Mouse (Mus musculus) heart, postnatal 25 days (tissue): ENCODE data around the gene Tfcp2l1. TPM values are rescaled to one million over a fixed set of nuclear protein-coding genes. Genes with fewer than 3 reads are reported as not detected.

ENCODE experiments used
- DNase-seq: peaks from one replicate; pipeline ENCODE4 v3.0.0; 2022; ENCODE audit warnings: low spot score
- intact Hi-C: fragments of 180-260 bp; cut with DNase I; formaldehyde crosslinking; loops from one replicate; pipeline ENCODE4 v1.15.1; 2025
- total RNA-seq, 2 experiments: library from RNA; stranded (reverse); gene quantifications; 2 replicates each; pipeline ENCODE4 v1.2.3; 2021

Gene Tfcp2l1
- total RNA-seq, 2 experiments from 2014 or later, result 0.39 to 0.78 TPM

- intact Hi-C loops, result no loop called here
Observed at GRCm38 (mm10) chr1:118649933-118650770, 22.4 kb downstream of the Tfcp2l1 start.

GRCm38 (mm10) chr1:118650771-118651080 is 23.0 kb downstream of the Tfcp2l1 start:
- DNase-seq, result no peak
- intact Hi-C loops, result no loop called here

More at GRCm38 (mm10) chr1:118649933-118650770, 22.4 kb downstream of the Tfcp2l1 start:
- DNase-seq, result no peak

GRCm38 (mm10) chr1:118658716-118659115 is 31.0 kb downstream of the Tfcp2l1 start:
- no peak for DNase-seq
- intact Hi-C loops, result no loop called here

- no peak for DNase-seq
- intact Hi-C loops, result no loop called here
Observed at GRCm38 (mm10) chr1:118660880-118661465, 33.2 kb downstream of the Tfcp2l1 start.

- intact Hi-C loops, result no loop called here
- DNase-seq, result no peak
Observed at GRCm38 (mm10) chr1:118663062-118663461, 35.3 kb downstream of the Tfcp2l1 start.

- no peak for DNase-seq
- intact Hi-C loops, result no loop called here
Observed at GRCm38 (mm10) chr1:118667536-118667935, 39.8 kb downstream of the Tfcp2l1 start.

GRCm38 (mm10) chr1:118672196-118672595 is 44.5 kb downstream of the Tfcp2l1 start:
- intact Hi-C loops, result no loop called here
- DNase-seq, result no peak

GRCm38 (mm10) chr1:118674176-118674575 is 46.4 kb downstream of the Tfcp2l1 start:
- DNase-seq, result no peak
- intact Hi-C loops, result no loop called here

GRCm38 (mm10) chr1:118681980-118682379 is 54.2 kb downstream of the Tfcp2l1 start:
- no peak for DNase-seq

GRCm38 (mm10) chr1:118683686-118684085 is 55.9 kb downstream of the Tfcp2l1 start:
- no peak for DNase-seq
- intact Hi-C loops, result no loop called here

More at GRCm38 (mm10) chr1:118681980-118682379, 54.2 kb downstream of the Tfcp2l1 start:
- intact Hi-C loops, result no loop called here

- intact Hi-C loops, result no loop called here
- DNase-seq, result no peak
Observed at GRCm38 (mm10) chr1:118687726-118688125, 60.0 kb downstream of the Tfcp2l1 start.

GRCm38 (mm10) chr1:118689830-118690229 is 62.1 kb downstream of the Tfcp2l1 start:
- no peak for DNase-seq
- intact Hi-C loops, result no loop called here

GRCm38 (mm10) chr1:118694436-118694835 is 66.7 kb downstream of the Tfcp2l1 start:
- DNase-seq, result no peak
- intact Hi-C loops, result no loop called here

GRCm38 (mm10) chr1:118697906-118698305 is 70.2 kb downstream of the Tfcp2l1 start:
- DNase-seq, result no peak
- intact Hi-C loops, result no loop called here

GRCm38 (mm10) chr1:118699118-118699890 is 71.6 kb downstream of the Tfcp2l1 start:
- no peak for DNase-seq
- intact Hi-C loops, result no loop called here

- intact Hi-C loops, result no loop called here
- no peak for DNase-seq
Observed at GRCm38 (mm10) chr1:118699961-118700360, 72.2 kb downstream of the Tfcp2l1 start.

- no peak for DNase-seq
- intact Hi-C loops, result no loop called here
Observed at GRCm38 (mm10) chr1:118711606-118712005, 83.9 kb downstream of the Tfcp2l1 start.

- intact Hi-C loops, result no loop called here
- no peak for DNase-seq
Observed at GRCm38 (mm10) chr1:118716225-118716624, 88.5 kb downstream of the Tfcp2l1 start.

GRCm38 (mm10) chr1:118718055-118718454 is 90.3 kb downstream of the Tfcp2l1 start:
- no peak for DNase-seq
- intact Hi-C loops, result no loop called here

- intact Hi-C loops, result no loop called here
- no peak for DNase-seq
Observed at GRCm38 (mm10) chr1:118719699-118720098, 92.0 kb downstream of the Tfcp2l1 start.
